Mouse (Mus musculus): Measurements from ENCODE around the gene Plce1.
A peak's percentile ranks its signal among the peaks of the same experiment; 100 is the strongest.

The Plce1 gene

DNA sequence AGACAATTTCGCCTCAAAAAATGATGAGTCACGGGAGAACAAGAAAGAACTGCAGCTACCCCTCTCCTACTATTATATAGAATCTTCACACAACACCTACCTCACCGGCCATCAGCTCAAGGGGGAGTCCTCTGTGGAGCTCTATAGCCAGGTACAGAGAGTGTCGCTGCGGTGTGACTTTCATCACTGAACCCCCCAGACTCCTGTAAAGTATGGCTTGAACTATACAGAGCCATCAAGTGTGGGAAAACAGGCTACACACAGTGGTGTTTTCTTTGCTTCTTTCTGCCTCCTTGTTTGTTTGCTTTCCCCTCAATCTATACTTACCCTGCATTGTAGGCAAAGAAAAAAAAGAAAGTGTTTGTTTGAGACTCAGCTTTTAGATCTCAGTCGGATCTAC lies 247.9 kb downstream of the Plce1 start:
- no peak for DNase-seq (ENCODE audit: low read depth)

DNA sequence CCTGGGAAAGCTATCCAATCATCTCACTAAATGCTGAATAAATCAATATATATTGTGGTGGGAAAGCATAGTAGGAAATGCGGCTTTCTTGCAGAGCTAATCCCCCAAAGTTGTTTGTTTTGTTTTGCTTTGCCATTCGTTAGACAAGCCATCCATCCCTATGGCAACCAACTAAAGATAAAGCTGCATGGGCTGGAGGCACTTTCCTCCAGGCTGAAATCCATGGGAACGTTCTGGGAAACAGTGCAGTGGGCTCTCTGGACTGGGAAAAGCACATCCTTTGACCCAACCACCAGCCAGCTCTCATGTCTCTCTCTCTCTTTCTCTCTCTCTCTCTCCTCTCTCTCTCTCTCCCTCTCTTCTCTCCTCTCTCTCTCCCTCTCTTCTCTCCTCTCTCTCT lies 248.4 kb downstream of the Plce1 start:
- DNase-seq (ENCODE audit: low read depth): no peak

DNA sequence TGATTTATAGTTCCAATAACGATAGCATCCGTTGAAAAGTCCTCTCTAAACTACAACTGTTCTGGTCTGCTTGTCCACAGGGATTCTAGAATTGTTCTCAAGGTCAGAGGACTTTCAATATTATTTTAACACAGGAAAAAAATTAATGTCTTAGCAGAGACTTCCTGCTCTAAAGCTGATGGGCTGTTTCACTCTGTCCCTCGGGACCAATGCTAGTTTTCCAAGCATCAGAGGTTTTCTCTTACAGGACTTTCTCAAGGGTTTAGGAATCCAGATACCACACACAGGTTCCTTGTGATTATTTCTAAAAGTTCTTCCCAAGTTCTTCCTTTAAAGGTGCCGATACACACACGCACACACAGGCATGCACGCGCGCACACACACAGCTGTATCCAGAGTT lies 263.6 kb downstream of the Plce1 start:
- DNase-seq (ENCODE audit: low read depth): no peak

DNA sequence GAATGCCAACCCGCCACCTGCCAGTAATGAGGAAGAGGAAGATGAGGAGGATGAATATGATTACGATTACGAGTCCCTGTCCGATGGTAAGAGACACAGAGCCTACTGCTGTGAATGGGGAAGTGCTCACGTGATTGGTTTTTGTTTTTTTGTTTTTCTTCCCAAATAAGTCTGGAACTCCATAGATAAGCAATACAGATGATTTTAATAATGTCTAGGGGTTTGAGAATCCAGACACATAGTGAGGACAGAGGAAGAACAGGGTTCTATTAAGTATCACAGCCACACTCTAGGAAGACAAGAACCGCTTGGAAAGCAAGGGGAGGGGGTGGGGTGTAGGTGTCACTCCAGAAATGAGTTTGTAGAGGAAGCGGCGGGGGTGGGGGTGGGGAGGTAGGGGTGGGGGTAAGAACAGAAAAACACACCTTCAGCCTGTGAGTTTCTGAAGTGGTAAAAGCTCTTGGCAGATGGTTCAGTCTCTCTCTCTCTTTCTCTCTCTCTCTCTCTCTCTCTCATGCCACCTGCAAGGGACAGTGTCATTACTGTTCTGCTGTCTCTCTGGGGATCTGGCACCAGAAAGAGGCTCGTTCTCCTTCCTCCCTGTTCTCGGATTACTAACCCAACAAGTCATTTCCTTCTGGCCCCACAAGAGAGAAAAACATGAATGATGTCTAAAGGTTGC lies 265.0 kb downstream of the Plce1 start:
- no peak for DNase-seq (ENCODE audit: low read depth)

DNA sequence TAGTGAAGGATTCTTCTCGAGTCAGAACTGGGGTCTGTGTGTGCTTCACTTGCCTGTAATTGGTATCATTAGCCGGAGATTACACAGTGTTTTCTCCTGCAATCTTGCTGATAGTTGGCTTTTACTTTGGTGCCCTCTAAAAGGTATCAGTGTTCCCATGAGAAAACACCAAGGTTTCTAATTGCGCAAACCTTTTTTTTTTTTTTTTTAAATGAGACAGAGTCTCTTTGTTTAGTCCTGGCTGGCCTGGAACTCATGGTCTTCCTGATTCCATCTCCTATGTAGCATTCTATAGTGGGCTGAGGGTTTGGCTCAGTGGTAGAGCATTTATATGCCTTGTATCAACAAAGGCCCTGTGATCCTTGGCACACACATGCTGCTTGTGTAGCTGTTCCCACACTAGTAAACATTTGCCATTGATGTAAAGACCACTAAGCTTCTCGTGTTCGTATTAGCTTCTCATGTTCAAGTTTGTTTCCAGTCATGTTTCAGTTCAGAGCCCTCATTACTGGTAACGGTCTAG lies 265.6 kb downstream of the Plce1 start:
- DNase-seq (ENCODE audit: low read depth): peak; percentile 54

DNA sequence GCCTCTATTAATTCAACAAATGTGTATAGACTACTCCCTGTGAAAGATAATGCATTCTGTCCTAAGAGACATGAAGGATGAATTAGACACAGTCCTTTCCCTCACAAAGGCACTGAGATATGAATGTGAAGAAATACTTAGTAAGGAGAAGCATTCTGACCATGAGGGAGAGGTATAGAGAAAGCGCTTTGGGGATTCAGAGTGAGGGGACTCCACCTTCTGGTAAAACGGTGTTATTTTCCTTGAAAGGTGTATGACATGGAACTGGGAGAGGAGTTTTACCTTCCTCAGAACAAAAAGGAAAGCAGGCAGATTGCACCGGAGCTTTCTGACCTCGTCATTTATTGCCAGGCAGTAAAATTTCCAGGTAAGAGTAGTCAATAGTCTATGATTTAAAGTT lies 269.3 kb downstream of the Plce1 start:
- DNase-seq (ENCODE audit: low read depth): no peak

DNA sequence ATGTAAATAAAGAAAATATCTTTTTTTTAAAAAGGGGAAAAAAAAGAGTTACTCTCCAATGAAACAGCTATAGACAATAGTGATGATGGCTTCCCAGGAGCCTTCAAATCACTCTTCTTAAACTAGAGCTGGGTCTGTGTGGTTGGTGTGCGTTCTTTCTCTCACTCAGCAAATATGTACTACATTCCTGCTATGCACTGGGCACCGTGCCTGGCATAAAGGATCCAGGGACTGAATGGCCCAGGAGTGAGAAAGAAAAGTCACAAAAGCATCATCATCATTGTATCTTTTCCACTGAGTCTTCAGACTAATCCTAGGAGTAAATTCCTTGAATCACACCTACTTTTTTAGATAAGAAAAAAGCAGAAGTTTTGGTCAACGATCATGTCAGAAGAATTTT lies 276.3 kb downstream of the Plce1 start:
- DNase-seq (ENCODE audit: low read depth): no peak

DNA sequence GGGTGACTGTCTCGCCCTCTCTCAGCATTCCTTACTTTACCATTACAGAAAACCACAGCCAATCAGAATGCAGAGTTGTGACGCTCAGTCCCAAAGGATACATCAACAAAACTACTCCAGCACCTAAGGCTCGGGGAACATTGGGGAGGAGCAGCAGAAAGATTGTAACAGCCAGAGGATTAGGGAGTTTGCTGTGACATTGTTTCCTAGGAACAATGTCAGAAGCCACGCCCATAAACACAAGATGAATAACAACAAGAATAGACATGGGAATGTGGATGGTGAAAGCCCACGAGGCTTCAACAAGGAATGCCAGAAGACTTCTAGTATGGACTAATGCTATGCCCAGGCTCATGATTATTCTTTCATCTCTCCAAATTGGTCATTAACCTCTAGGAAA lies 277.1 kb downstream of the Plce1 start:
- DNase-seq (ENCODE audit: low read depth): no peak

DNA sequence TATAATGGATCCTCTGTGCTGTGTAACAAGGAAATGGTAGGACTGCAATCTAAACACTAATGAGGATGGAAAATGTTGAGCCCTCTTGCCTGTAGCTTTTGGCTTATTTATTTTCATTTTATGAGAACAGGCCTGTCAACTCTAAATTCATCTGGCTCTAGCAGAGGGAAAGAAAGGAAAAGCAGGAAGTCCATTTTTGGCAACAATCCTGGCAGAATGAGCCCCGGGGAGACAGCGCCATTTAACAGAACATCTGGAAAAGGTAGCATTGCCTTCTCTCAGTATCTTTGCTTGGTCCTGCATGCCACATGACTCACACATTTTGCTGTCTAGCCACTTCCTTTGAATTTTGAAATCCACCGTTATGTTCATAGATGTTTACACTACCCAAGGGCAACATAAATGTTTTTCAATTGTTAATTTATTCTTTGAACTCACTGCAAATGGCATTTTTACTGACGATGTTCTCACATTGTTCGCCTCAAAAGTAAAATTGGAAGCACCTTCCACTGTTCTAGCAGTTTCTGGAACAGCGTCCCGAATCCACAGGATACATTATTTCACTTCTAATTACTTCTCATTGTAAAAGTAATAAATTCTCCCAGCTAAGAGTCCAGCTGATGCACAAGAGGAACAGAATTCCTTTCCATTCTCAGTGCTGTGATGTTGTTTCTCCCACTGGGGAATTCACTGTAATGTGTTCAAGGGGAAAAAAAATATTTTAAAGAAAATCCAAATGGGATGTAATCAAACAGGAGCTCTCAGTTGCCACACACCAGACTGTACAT lies 278.0 kb downstream of the Plce1 start:
- DNase-seq (ENCODE audit: low read depth): no peak

DNA sequence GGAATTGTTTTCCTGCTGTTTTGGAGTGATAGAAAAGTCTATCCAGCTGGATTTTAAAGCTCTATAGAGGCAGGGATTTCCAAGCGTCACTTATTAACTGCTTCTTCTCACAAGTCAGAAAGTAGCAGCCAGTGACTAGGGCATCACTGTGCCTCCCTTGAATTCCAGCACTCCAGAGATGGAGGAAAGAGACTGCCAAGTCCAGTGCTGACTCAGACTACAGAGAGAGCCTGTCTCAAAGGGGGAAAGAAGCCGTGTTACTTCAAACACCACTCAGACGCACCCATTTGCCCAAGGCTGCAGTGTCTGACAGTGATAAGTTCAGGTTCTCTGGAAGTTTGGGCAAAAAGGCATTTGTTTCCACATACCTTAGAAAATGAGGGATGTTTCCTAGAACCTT lies 279.5 kb downstream of the Plce1 start:
- peak; percentile 78 for DNase-seq (ENCODE audit: low read depth)

DNA sequence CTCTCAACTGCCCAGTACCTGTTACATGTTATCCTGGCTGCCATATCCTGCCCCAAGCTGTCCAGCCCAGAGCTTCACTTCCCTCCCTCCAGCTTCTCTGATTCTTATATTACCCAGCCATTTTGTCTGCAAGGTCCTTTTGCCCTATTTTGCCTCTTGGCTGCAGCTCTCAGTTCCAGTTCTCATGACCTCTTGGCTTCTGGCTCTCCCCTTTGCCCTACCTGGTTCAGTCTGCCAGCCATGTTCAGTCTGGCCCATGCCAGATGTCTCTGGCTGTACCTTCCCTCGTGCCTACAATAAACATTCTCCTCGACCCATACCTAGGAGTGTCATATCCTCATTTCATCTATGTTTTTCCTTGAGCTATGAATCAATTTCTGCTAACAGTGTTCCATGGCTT lies 285.4 kb downstream of the Plce1 start:
- no peak for DNase-seq (ENCODE audit: low read depth)

DNA sequence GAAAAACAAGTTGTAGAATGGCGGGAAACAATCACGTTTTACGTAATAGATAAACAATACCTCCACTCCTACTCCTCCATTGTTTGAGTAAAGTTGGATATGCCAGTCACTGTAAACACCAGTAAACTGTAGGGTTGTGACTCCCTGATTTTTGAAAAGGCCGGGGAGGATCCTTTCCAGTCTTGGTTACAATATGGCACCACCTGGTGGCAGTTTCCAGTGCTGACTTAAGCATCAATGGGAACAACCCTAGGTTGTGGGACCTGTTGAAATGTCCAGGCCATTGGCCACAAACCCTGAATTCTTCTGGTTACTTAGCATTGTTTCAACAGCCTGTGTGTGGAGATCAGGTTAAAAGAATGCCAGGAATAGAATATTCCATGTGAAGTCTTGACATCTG lies 294.6 kb downstream of the Plce1 start:
- no peak for DNase-seq (ENCODE audit: low read depth)

DNA sequence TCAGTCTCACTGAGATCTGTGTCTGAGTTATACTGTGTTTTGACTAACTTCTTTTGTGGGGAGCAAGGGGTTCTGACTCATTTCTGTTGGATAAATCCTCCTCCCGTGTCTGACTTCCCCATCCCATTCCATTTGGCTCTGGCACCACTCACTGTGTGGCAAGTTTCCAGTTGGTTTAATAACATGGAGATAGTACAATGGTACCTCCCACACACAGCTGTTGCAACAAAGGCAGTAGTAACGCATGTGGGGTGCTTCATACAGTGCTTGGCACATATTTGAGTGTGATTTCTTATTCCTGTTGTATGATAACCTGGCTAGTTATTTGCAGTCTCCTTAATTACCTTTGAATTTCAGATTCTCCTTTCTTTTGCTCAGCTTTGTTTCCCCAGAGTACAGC lies 297.9 kb downstream of the Plce1 start:
- no peak for DNase-seq (ENCODE audit: low read depth)

DNA sequence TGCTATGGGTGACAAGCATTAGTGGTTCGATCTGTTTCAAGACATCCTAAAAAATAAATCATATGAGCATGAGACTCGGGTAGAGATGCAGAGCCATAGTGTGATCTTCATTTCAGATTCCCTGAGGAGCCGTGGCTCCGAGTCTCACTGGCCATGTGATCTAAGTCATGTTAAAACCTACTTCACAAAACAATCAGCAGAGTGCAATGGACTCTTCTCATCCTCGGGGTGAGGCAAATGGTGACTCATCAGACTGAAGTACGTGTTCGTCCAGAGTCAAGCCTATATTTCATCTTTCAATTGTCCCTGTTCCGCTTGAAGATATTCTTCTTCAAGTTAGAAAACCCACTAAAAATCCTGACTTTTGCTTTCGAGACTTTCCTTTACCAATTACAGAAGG lies 302.6 kb downstream of the Plce1 start:
- no peak for DNase-seq (ENCODE audit: low read depth)

DNA sequence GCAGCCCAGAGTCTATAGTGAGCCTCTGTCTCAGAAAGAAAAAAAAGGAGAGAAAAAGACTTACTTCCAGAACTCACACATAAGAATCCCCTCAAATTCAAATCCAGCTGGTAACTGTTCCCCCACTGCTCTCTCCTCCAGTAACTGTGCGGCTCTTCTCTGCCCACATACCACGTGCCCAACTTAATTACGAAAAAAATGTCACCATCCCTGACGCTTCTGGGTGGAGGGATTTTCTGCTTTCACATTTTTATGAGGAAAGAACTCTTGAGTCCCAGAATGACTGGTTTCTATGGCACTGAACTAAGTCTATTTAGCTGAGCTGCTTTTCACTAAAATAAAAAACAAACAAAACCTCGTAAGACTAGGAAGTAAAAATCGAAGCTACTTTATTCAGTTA lies 306.8 kb downstream of the Plce1 start:
- no peak for DNase-seq (ENCODE audit: low read depth)

DNA sequence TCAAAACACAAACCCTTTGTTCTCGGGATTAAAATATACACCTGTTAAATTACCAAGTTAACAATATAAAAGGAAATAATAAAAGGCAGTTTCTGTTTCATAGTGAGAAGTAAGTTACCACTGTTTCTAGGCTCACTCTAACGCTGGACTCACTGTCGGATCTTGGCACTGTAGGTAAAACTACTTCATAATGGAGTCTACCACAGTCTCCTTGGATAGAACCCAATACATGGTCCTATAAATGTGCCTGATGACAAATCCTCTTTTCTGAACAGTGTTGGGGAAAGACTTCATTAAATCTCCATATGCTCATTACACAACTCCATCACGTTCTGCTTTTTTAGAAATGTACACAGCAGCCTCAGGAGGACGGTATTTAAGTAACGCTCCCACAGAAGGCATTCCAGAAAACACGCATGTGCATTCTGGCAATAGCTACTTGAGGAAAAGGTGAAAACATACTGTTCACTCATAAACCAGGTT lies 312.7 kb downstream of the Plce1 start:
- DNase-seq (ENCODE audit: low read depth): no peak

DNA sequence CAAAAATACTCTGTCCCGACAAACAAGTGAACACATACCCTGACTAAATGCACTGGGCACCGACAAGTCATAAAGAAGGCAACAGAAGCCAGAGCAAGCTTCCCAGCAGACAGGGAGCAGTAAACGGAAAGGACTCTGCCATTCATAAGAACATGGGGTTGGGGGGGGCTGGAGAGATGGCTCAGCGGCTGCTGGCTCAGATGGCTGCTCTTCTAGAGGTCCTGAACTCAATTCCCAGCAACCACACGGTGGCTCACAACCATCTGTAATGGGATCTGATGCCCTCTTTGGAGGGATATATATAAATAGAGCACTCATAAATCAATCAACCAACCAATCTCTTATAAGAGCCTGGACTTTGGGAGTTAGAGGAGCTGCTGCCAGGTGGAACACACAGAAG lies 315.6 kb downstream of the Plce1 start:
- no peak for DNase-seq (ENCODE audit: low read depth)

DNA sequence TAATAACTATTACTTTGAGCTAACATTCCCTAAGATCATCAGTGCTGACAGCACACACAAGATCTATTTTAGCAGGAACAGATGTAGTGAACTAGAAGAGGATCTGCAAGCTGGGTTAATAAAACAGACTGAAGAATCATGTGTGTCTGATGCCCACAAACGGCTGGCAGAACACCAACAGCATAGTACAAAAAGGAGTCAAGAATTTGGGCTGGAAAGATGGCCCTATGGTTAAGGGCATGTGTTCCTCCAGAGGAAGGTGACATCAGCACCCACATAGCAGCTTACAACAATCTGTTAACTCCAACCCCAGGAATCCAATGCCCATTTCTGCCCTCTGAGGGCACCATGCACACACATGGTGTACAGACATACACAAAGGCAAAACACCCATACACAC lies 317.4 kb downstream of the Plce1 start:
- no peak for DNase-seq (ENCODE audit: low read depth)

DNA sequence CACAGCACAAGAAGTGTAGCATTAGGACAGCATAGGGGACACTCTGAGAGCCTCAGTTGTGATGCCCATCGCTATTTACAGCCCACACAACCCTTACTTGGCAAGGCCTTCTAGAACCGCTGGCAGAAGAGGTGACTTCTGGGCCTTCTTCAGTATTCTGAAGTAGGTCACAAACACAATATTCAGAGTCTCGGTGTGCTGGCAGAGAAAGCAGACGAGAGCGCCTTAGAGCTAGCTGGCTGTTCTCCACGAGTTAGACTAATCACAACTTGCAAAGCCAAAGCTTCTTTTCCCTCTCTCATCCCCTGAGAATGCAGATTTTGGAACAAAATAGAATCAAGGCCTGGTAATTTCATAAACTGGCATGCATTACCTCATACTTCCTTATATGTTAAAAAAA lies 317.9 kb downstream of the Plce1 start:
- DNase-seq (ENCODE audit: low read depth): no peak

DNA sequence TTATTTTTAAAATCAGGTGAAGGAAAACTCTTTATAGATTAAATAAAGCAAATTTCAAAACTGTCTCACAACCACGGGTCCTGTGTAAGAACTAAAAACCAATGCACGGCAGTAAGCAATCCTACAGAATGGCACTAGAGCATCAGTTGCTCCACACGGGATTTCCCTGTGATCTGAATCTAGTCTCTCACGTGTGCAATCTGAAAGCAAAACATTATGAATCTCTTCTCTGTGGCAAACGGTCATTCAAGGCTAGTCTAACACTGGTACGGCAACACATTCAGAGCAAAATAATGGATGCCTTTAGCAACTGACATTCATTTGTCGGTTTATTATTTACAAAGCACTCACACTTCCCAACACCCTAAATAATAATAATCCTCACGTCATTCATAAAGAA lies 337.3 kb downstream of the Plce1 start:
- no peak for DNase-seq (ENCODE audit: low read depth)

DNA sequence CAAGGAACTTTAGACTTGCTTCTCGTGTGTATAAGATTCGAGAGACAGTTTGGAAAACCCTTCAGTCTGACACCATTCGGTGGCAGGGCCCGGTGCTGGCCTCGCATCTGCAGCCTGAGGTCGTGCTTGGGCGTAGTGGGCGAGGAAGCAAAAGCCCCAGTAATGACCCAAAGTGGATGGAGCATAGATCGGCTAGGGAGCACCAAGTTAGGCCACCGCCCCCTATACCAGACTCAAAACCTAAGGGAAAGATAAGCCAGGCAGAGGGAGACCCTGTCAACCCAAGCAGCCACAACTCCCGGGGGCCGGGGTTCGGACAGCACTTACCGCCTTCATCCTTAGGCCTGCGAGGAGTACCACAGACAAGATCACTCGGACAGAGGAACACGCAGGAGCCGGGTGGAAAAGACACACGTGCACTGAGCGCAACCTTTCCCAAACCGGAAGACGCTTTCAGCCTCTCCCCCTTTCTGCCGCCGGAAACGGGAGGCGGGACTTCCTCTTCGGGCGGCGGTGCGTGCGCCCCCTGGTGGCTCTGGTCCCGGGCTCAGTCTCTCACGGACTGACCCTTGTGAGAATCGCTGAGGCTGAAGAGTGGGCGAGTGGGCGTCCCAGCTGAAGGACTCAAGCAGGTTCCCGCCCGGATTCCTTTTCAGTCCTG lies 338.0 kb downstream of the Plce1 start, which contains the start of gene Noc3l:
Noc3l (minus strand) TSS at position 472 of the 661 bp plus-strand sequence.
- peak; percentile 69 for DNase-seq (ENCODE audit: low read depth)

DNA sequence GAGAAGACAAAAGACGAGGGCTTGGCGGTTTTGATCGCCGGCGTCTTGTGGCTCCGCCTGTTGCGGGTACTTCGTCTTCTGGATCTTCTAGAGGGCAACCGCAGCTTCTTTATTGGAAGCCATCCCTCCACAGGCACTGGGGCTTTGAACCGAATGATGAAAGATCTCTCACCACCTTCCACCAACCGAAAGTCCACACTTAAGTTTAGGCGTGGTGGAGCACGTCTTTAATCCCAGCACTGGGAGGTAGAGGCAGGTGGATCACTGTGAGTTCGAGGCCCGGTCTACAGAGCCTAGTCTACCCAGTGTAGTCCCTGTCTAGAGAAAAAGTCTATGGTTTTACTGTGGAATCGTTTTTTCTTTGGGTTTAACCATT lies 338.5 kb downstream of the Plce1 start:
- DNase-seq (ENCODE audit: low read depth): no peak
